Mouse (Mus musculus) bone marrow macrophage, adult 2 months (primary cell): ENCODE results near the gene Jade1.

Experiments used
- CTCF ChIP-seq: IDR thresholded peaks from 2 replicates; pipeline ENCODE4 v1.5.1; 2012; ENCODE audit warnings: low read depth, mild to moderate bottlenecking, low read length, moderate library complexity
- POLR2A ChIP-seq: IDR thresholded peaks from 2 replicates; pipeline ENCODE4 v1.6.1; 2012; ENCODE audit warnings: mild to moderate bottlenecking, low read depth, low read length, borderline replicate concordance

DNA sequence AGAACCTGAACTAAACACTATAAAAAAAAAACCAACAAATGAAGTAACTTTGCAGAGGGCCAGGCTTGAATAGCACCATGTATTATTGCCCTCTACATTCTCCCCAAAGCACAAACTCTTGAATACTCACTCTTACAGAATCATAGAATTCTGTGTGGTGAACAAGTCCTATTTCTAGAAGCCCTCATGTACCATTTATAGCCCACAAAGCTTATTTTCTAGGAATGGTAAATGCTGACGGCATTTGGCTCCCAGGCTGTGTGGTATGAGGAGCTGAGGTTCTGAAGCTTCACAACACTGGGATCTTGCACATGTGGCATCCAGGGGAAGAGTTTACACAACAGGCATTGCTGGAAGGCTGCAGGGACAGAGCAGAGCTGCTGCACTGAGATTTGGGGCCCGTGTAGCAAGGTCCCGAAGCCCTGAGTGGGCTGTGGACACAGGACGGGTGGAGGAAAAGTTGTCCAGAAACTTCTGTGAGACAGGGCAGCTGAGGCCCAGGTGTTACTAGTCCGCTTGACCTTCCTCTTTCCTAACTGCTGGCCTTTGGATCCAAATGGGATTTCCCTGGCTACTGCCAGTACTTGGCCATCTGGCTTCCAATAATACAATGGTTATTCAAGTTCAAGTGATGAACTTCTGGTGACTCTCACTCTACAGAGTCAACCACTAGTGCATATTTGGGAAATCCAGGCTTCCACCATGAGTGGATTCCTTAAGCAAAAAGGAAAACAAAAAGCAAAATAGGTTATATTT, 58.9 kb downstream of the Jade1 start:
- no peak for TF ChIP-seq CTCF
- no peak for TF ChIP-seq POLR2A
